Mouse (Mus musculus) kidney, postnatal 0 days (tissue): ENCODE data around the gene Cc2d1a. TPM values are rescaled to one million over a fixed set of nuclear protein-coding genes. Genes with fewer than 3 reads are reported as not detected.
A peak's percentile ranks its signal among the peaks of the same experiment; 100 is the strongest.

Experiments
- ATAC-seq: fragments of 200-750 bp; cut with Nextera tagmentation; replicated peaks from 2 replicates; pipeline ENCODE4 v1.8.0; 2017; ENCODE audit warnings: low read depth, moderate number of reproducible peaks, moderate TSS enrichment, moderate library complexity; ENCODE audit not compliant: low FRiP score
- DNase-seq: peaks from one replicate; pipeline ENCODE4 v3.0.0-alpha.2; 2016; ENCODE audit warnings: low spot score
- H3K27ac ChIP-seq: fragments of 300-500 bp; sonication (generic); 2 replicates; pipeline ENCODE4 v1.5.1; 2014; ENCODE audit warnings: mild to moderate bottlenecking
- H3K27me3 ChIP-seq: fragments of 300-500 bp; sonication (generic); 2 replicates; pipeline ENCODE4 v1.6.1; 2014; ENCODE audit warnings: low read length, mixed read lengths; ENCODE audit not compliant: insufficient read depth
- H3K36me3 ChIP-seq: fragments of 300-500 bp; sonication (generic); 2 replicates; pipeline ENCODE4 v1.6.1; 2014; ENCODE audit warnings: low read length, mixed read lengths; ENCODE audit not compliant: insufficient read depth
- H3K4me1 ChIP-seq: fragments of 300-500 bp; sonication (generic); replicated peaks from 2 replicates; pipeline ENCODE4 v1.6.1; 2014; ENCODE audit warnings: antibody characterized with exemption, low read length, mixed read lengths; ENCODE audit not compliant: insufficient read depth
- H3K4me2 ChIP-seq: fragments of 300-500 bp; sonication (generic); 2 replicates; pipeline ENCODE4 v1.6.1; 2014; ENCODE audit warnings: mild to moderate bottlenecking, low read length, moderate library complexity, mixed read lengths
- H3K4me3 ChIP-seq: fragments of 300-500 bp; sonication (generic); replicated peaks from 2 replicates; pipeline ENCODE4 v1.5.1; 2014; ENCODE audit warnings: low read depth, low read length
- H3K9ac ChIP-seq: fragments of 300-500 bp; sonication (generic); 2 replicates; pipeline ENCODE4 v1.6.1; 2014; ENCODE audit warnings: low read depth, low read length
- H3K9me3 ChIP-seq: fragments of 300-500 bp; sonication (generic); replicated peaks from 2 replicates; pipeline ENCODE4 v1.6.1; 2016; ENCODE audit warnings: low read length, inconsistent platforms, mixed read lengths
- CTCF ChIP-seq: IDR thresholded peaks from 2 replicates; pipeline ENCODE4 v1.5.1; 2016; ENCODE audit warnings: antibody characterized with exemption, low read depth, mild to moderate bottlenecking, moderate library complexity
- WGBS: fragments of 180-500 bp; shearing (Covaris S2); extraction: QIAGEN DNeasy Blood & Tissue Kit; methylation state at CpG from one replicate; pipeline ENCODE4 v1.1.7; 2014; 5-methylcytosine and 5-hydroxymethylcytosine counted together
- polyA plus RNA-seq: library from polyadenylated mRNA; unstranded; fragments of >200 nt; fragmentation: Nextera tagmentation; extraction: Ambion mirVana; gene quantifications from 2 replicates; pipeline ENCODE4 v1.2.1, GENCODE M21; 2015

The Cc2d1a gene
- polyA plus RNA-seq, 1 experiment from 2014 or later = 17.2 TPM

DNA sequence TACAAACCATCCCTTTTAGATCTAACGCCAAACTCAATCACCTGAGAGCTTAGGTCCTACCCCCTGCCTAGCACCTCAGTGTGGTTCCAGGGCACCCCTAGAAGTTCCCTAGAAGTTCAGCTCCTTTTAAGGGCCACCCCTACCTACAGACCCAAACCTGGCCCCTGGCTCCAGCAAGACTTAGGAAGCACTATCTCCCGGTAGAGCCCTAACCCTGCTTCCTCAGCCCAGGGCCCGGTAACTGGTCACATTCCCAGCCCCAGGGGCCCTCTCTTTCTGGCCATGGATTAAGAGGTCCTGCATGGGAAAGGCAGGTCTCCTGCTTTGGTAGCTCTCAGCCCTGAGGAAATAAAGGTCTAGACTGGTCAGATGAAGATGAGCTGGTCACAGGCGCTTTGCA lies 32.2 kb upstream of the Cc2d1a start:
- Histone ChIP-seq H3K36me3 (no peaks in the 10 kb centered on the region), H3K27me3 (no peaks in the 10 kb centered on the region), H3K9me3 (no peaks in the 10 kb centered on the region), H3K4me1 (peaks cover 40% of the 10 kb centered on the region), H3K27ac (peak overlapping the region; percentile 67), H3K4me2 (peak overlapping the region; percentile 51), H3K9ac (peak overlapping the region; percentile 53), H3K4me3 (0 out of 2 replicates have a peak overlapping the region, but pooled peaks have one; percentile 12)
- TF ChIP-seq CTCF = no peak
- WGBS = 15% methylated on average over 4 of the region's 4 CpGs
- no peak for ATAC-seq
- DNase-seq = no peak

DNA sequence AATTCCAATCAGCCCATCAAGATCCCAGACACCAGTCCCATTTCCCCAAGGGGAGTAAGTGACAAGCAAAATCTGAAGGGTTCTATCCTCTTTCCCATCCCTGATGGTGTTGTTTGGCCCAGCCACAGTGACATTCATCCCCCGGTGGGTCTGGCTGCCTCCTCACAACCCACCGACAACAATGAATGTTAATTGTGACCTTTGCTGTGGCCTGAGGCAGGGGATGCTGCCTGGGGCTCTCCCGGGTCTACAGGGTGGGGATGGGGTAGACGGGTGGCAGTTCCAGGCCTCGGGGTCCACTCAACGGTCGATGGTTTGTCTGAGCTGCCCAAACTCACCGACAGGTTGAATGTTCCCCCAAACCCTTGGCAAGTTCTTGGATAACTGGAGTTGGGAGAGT lies 30.9 kb upstream of the Cc2d1a start:
- Histone ChIP-seq H3K4me1 (peaks cover 35% of the 10 kb centered on the region), H3K4me2 (no peak overlapping the region), H3K27me3 (no peaks in the 10 kb centered on the region), H3K27ac (no peak overlapping the region), H3K9ac (no peak overlapping the region), H3K9me3 (no peaks in the 10 kb centered on the region), H3K4me3 (no peak overlapping the region), H3K36me3 (peaks cover 3% of the 10 kb centered on the region; the same call in 1 of the 2 replicates)
- ATAC-seq (no peak), DNase-seq (no peak)
- WGBS = 77% methylated on average over 8 of the region's 8 CpGs
- no peak for TF ChIP-seq CTCF

DNA sequence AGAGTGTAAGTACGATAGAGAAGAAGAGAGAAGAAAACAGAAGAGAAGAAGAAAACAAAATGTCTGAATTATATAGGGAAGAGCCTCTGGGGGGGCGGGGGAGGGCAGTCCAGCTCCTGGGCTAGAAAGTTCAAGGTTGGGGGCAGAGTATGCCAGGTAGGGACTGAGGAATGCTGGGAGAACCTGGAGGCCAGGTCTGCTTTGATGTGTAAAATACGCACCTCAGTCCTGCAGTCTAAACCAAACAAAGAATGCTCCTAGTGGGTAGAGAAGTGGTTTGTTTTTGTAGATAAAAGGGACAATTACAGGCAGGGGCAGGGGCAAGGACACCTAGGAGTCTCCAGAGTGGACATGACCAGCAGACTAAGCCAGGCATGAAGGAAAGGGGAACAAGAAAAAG lies 29.7 kb upstream of the Cc2d1a start:
- Histone ChIP-seq H3K9ac (no peak overlapping the region), H3K27me3 (no peaks in the 10 kb centered on the region), H3K4me3 (no peak overlapping the region), H3K9me3 (no peaks in the 10 kb centered on the region), H3K4me1 (peaks cover 28% of the 10 kb centered on the region), H3K36me3 (peaks cover 12% of the 10 kb centered on the region), H3K27ac (no peak overlapping the region), H3K4me2 (no peak overlapping the region)
- no peak for TF ChIP-seq CTCF
- no peak for DNase-seq
- no peak for ATAC-seq
- WGBS = 85% methylated on average over 3 of the region's 3 CpGs

DNA sequence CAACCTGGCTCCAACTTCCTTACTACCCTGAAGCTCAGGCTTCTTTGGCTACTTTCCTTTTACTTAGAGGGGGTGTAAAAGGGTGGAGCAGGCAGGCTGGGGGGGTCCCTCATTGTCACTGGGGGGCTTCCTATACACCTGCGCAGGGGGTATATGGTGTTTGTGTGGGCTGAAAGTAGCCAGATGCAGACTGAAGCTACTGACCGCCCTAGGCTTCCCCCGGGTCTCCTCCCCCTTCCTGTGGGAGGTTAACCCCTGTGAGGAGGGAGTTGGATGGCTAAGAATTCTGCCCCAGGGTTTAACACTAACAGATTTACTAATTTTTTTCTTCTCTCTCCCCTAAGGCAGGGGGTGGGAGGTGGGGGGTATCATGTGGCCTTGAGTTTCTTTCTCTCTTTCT lies 28.8 kb upstream of the Cc2d1a start:
- 5% methylated on average over 3 of the region's 3 CpGs for WGBS

DNA sequence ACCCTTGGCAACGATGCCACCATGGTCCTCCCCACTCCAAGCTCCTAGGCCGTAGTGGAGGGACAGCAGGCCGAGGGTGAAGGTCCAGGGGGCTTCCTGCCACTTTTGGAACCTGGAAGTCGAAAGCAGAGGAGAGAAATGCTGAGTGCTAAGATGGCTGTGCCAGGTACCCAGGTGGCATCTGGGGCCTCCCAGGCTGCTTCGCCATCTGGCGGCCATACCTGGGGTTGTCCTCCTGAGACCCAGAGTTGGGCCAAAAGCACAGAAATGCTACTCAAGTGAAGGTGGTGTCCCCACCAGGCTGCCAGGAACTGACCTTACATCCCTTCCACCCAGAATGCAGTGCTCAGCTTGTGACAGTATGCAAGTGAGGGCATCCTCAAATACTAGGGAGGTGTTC lies 26.1 kb upstream of the Cc2d1a start:
- Histone ChIP-seq H3K4me1 (peaks cover 6% of the 10 kb centered on the region), H3K9me3 (no peaks in the 10 kb centered on the region), H3K4me3 (no peak overlapping the region), H3K4me2 (no peak overlapping the region), H3K36me3 (peaks cover 15% of the 10 kb centered on the region), H3K9ac (no peak overlapping the region), H3K27ac (no peak overlapping the region), H3K27me3 (no peaks in the 10 kb centered on the region)
- WGBS = 86% methylated on average over 6 of the region's 6 CpGs
- no peak; the same call in 1 of the 2 replicates for ATAC-seq
- no peak for DNase-seq
- peak; percentile 64 for TF ChIP-seq CTCF

More for the DNA sequence above, 28.8 kb upstream of the Cc2d1a start:
- Histone ChIP-seq H3K9me3 (no peaks in the 10 kb centered on the region), H3K4me3 (no peak overlapping the region), H3K27ac (no peak overlapping the region; the same call in 1 of the 2 replicates), H3K9ac (0 out of 2 replicates have a peak overlapping the region, but pooled peaks have one; percentile 35), H3K4me2 (peak overlapping the region; percentile 26; the same call in 1 of the 2 replicates), H3K4me1 (peaks cover 26% of the 10 kb centered on the region), H3K27me3 (no peaks in the 10 kb centered on the region), H3K36me3 (peaks cover 15% of the 10 kb centered on the region)
- ATAC-seq = no peak
- TF ChIP-seq CTCF = no peak
- peak; percentile 44 for DNase-seq

DNA sequence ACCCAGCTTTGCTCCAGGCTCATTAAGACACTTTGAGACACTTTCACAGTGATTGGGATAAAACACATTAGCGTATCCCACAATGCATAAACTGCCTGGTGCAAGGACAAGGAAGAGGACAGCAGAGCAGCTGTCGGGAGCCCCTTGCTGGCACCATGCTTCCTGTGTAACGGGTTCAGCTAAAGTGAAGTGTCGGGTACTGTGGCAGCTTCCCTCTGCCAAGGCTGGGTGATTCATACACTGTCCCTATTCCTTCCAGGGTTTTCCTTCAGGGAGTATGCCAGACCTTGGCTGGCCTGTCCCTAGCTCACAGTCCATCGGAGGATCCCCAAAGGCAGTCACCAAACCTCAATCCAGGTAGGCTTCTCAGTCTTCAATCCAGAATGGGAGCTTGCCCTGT lies 22.4 kb upstream of the Cc2d1a start:
- DNase-seq (no peak), ATAC-seq (no peak)
- H3K36me3 ChIP-seq = peaks cover 15% of the 10 kb centered on the region
- no peak for TF ChIP-seq CTCF
- no peak overlapping the region for H3K27ac ChIP-seq
- H3K4me1 ChIP-seq = no peaks in the 10 kb centered on the region
- 91% methylated on average over 5 of the region's 5 CpGs for WGBS
- no peaks in the 10 kb centered on the region for H3K9me3 ChIP-seq
- H3K4me2 ChIP-seq = no peak overlapping the region
- no peak overlapping the region for H3K4me3 ChIP-seq
- H3K27me3 ChIP-seq = no peaks in the 10 kb centered on the region
- H3K9ac ChIP-seq = no peak overlapping the region

DNA sequence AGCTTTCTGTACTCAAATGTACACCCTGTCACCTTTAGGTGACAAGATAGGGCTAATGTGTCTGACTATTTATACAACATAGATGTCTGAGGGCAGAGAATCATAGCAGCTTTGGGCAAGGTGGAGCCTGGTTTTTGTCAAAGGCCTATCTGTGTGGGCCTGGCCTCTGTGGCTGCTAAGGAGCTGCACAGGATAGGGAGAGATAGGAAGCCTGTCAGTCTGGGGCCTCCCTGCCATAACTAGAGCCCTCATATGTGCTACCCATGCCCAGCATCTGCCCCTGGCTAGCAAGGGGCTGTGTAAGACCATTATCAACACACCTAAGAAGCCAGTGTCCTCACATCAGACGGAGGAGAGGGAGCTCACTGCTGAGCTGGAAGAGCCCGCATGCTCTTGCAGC lies 20.0 kb upstream of the Cc2d1a start:
- H3K9me3 ChIP-seq = no peaks in the 10 kb centered on the region
- no peak overlapping the region for H3K4me3 ChIP-seq
- 97% methylated on average over 2 of the region's 2 CpGs for WGBS
- H3K4me2 ChIP-seq = no peak overlapping the region
- H3K36me3 ChIP-seq = peaks cover 5% of the 10 kb centered on the region
- H3K4me1 ChIP-seq = no peaks in the 10 kb centered on the region
- no peaks in the 10 kb centered on the region for H3K27me3 ChIP-seq
- no peak for DNase-seq
- TF ChIP-seq CTCF = no peak
- no peak overlapping the region for H3K9ac ChIP-seq
- ATAC-seq = no peak
- H3K27ac ChIP-seq = no peak overlapping the region
